Mouse (Mus musculus) Patski (cell line): Measurements from ENCODE around the gene Cplx2. TPM values are rescaled to one million over a fixed set of nuclear protein-coding genes. Genes with fewer than 3 reads are reported as not detected.

ENCODE experiments used
- ATAC-seq: fragments of 100-300 bp; one replicate; pipeline ENCODE4 v1.8.0; 2021
- CTCF ChIA-PET: fragments of 350-600 bp; sonication (Branson Sonifier 250); formaldehyde crosslinking; loops from one replicate; lab custom pipeline; 2022; ENCODE audit warnings: inconsistent platforms; lab: Charles Lee
- POLR2A ChIA-PET: fragments of 350-600 bp; sonication (Branson Sonifier 250); formaldehyde crosslinking; loops from one replicate; lab custom pipeline; 2022; ENCODE audit warnings: antibody characterized with exemption, inconsistent platforms; lab: Charles Lee
- DNase-seq: peaks from one replicate; pipeline ENCODE4 v3.0.0-alpha.2; 2011; ENCODE audit warnings: low read depth, low spot score
- H3K27me3 ChIP-seq: fragments of 371-371 bp; one replicate; pipeline ENCODE4 v1.5.1; 2021
- CTCF ChIP-seq: fragments of 100-300 bp; IDR thresholded peaks from one replicate; pipeline ENCODE4 v1.5.1; 2021
- in situ Hi-C: fragments of 300-500 bp; cut with MboI; formaldehyde crosslinking; loops from 3 replicates; pipeline ENCODE4 v1.11.1; 2018; ENCODE audit warnings: low pct_unique_long_range_greater_than_20kb, mixed read lengths
- polyA plus RNA-seq: library from polyadenylated mRNA; unstranded; gene quantifications from one replicate; pipeline ENCODE4 v1.2.3, GENCODE M21; 2021

Gene Cplx2
- polyA plus RNA-seq, 1 experiment from 2014 or later, result 14.3 TPM

DNA sequence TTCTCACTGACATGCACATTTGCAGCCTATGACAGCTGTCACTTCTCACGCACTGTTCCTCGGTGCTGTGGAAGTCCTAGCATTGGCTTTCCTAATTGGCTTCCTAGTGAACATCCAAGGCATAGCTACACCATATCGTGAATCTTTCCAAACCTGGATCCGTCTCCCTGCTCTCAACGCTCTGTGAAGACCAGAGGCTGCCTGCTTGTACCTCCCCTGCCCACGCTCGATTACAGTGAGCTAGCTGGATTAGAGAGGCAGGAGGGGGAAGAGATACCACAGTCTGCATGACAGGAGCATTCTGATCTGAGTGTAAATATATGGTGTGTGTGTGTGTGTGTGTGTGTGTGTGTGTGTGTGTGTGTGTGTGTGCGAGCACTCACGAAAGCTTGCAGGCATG, 3.0 kb upstream of the Cplx2 start:
- ChIA-PET CTCF (interaction anchor here (0.8 to 1.2 kb wide), 2 partner anchors 9 to 120 kb away, joined by 3 to 7 read pairs; no protein-coding TSS in a partner anchor), POLR2A (no interaction called here)
- ATAC-seq, result no peak
- DNase-seq, result no peak
- no peaks in the 10 kb centered on the region for H3K27me3 ChIP-seq
- in situ Hi-C loops, result loop anchor here (5.0 kb wide), 2 partner anchors 36 to 121 kb away; no protein-coding TSS in a partner anchor
- TF ChIP-seq CTCF, result no peak

DNA sequence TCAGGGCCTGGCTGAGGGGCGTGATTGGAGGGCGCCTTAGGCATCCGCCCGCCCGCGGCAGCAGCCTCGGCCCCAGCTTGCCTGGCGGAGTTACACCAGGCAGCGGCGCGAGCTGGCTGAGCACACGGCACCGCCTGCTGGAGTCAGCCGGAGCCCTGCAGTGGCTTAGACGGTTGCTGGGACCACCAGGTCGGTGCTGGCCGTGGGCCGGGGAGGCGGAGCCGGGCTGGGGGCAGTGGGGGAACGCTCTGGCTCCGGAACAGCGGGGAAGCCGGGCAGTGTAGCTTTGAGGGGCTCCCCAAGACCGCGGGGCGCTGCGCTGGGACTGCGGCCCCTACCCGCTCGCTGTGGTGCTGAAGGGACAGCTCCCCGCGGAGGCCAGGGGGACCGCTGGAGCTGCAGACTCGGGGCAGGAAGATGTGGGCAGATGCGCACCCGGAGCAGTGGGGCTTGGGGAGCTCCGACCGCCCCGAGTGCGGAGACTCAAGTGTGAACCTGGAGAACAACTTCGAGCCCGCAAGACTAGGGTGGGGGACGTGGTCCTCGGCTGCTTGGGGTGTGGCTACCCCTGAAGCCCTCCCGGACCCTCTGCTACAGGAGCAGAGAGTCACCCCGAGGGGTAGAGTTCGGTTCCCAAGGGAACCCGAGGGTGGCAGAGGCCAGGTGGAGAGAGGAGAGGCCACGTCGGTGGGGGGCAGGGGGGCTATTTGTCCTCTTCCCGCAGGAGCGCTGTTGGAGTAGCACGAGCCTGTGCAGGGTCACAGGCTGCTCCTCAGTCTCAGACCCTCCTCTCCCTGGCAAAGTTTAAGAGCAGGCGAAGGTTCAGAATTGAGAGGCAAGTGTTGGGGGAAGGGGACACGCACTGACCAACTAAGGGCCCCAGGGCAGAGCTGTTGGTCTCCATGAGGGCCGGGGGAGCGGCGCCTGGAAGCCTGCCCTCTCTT, 510 bp downstream of the Cplx2 start:
- CTCF ChIA-PET, result interaction anchor here (1.3 kb wide), 1 partner anchor 124 kb away, joined by 16 read pairs; no protein-coding TSS in a partner anchor
- no peak for TF ChIP-seq CTCF
- DNase-seq (peak; percentile 9), ATAC-seq (peak; percentile 87)
- H3K27me3 ChIP-seq, result peaks cover 4% of the 10 kb centered on the region
- in situ Hi-C loops, result no loop called here
- POLR2A ChIA-PET, result interaction anchor here (0.7 to 1.3 kb wide), 2 partner anchors 69 to 235 kb away, joined by 3 read pairs; no protein-coding TSS in a partner anchor

DNA sequence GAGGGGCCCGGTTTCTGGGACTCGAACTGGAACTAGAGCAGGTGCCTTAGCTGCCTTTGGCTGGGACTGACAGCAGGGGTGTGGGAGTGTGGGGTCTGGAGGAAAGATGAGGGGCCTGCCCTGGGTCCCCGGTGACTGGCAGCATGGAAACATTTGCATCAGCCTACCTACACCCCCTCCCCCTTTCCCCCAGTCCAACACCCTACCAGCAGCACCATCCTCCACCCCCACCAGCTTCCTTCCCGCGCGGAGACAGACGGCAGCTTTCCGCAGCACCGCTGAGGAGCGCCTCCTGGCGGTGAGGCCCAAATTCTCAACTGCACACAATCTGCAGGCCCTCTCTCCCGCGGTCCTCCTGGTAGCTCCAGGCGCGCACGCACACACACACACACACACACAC, 1.5 kb downstream of the Cplx2 start:
- ATAC-seq (no peak), DNase-seq (no peak)
- in situ Hi-C loops, result no loop called here
- peaks cover 4% of the 10 kb centered on the region for H3K27me3 ChIP-seq
- CTCF ChIA-PET, result interaction anchor here (0.8 to 1.3 kb wide), 3 partner anchors 14 to 201 kb away, joined by 3 to 16 read pairs (median 7); no protein-coding TSS in a partner anchor
- POLR2A ChIA-PET, result interaction anchor here (0.6 kb wide), 1 partner anchor 224 kb away, joined by 3 read pairs; no protein-coding TSS in a partner anchor
- TF ChIP-seq CTCF, result no peak

GRCm38 (mm10) chr13:54374106-54374706, 3.1 kb downstream of the Cplx2 start:
- TF ChIP-seq CTCF, result no peak
- H3K27me3 ChIP-seq, result peaks cover 4% of the 10 kb centered on the region
- POLR2A ChIA-PET, result no interaction called here

GRCm38 (mm10) chr13:54375497-54376495, 4.6 kb downstream of the Cplx2 start:
- DNase-seq, result no peak
- no peak for ATAC-seq
- peaks cover 4% of the 10 kb centered on the region for H3K27me3 ChIP-seq
- POLR2A ChIA-PET, result no interaction called here
- TF ChIP-seq CTCF, result no peak
- CTCF ChIA-PET, result no interaction called here
- in situ Hi-C loops, result no loop called here

More at GRCm38 (mm10) chr13:54374106-54374706, 3.1 kb downstream of the Cplx2 start:
- ATAC-seq, result no peak
- no peak for DNase-seq
- CTCF ChIA-PET, result no interaction called here
- in situ Hi-C loops, result no loop called here

DNA sequence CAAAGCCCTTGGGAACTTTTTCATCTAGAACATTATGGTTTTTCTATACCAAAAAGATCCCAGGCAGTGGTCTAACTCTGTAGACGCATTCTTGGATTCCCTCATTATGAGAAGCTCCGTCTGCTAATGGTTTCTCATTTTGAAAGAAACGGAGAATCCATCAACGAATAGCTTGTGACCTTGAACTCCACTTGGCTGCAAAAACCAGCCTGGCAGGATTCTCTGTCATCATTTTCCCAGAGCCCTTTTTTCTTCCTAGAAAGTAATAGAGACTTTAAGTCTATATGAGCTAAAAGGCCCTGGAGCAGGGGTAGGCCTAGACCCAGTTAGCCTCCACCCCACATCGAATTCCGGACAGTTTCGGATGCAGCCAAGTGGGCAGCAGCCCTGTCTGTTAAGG, 5.6 kb downstream of the Cplx2 start:
- POLR2A ChIA-PET, result no interaction called here

GRCm38 (mm10) chr13:54378051-54378450, 6.9 kb downstream of the Cplx2 start:
- in situ Hi-C loops, result no loop called here
- POLR2A ChIA-PET, result no interaction called here
- DNase-seq (no peak), ATAC-seq (no peak)
- CTCF ChIA-PET, result interaction anchor here (1.5 to 1.9 kb wide), 2 partner anchors 9 to 130 kb away, joined by 5 to 7 read pairs; no protein-coding TSS in a partner anchor
- peaks cover 4% of the 10 kb centered on the region for H3K27me3 ChIP-seq
- TF ChIP-seq CTCF, result no peak

More for the DNA sequence above, 5.6 kb downstream of the Cplx2 start:
- TF ChIP-seq CTCF, result no peak
- in situ Hi-C loops, result no loop called here
- no peak for DNase-seq
- ATAC-seq, result no peak
- CTCF ChIA-PET, result interaction anchor here (1.9 kb wide), 1 partner anchor 8 kb away, joined by 7 read pairs; no protein-coding TSS in a partner anchor
- H3K27me3 ChIP-seq, result peaks cover 4% of the 10 kb centered on the region

GRCm38 (mm10) chr13:54380421-54380820, 9.3 kb downstream of the Cplx2 start:
- DNase-seq, result no peak
- in situ Hi-C loops, result loop anchor here (10.0 kb wide), 1 partner anchor 266 kb away; no protein-coding TSS in a partner anchor
- H3K27me3 ChIP-seq, result peaks cover 6% of the 10 kb centered on the region
- POLR2A ChIA-PET, result no interaction called here
- CTCF ChIA-PET, result no interaction called here
- no peak for ATAC-seq
- TF ChIP-seq CTCF, result no peak

DNA sequence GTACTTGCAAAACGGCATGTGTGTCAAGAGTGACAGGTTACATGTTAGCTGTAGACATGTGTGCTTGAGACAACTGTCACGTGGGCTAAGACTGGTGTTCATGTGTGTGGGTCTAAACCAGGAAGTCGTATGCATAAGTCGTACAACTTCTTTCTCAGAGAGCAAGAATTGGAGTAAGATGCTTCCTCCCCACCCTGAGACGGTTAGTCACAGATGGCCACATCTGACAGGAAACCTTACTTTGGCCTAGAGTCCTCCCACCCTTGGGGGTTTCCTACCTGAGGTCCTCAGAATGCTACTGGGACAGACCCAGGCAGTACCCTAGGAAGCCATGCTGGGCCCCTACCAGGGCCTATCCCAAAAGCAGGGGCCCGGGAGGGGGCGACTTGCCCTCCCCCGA, 10.2 kb downstream of the Cplx2 start:
- ChIA-PET POLR2A (no interaction called here), CTCF (no interaction called here)
- no peak for TF ChIP-seq CTCF
- ATAC-seq (no peak), DNase-seq (no peak)
- in situ Hi-C loops, result loop anchor here (10.0 kb wide), 1 partner anchor 267 kb away; no protein-coding TSS in a partner anchor
- H3K27me3 ChIP-seq, result peaks cover 6% of the 10 kb centered on the region
